Mouse (Mus musculus) midbrain, embryonic 12.5 days (tissue): ENCODE results near the gene Dnhd1. TPM values are rescaled to one million over a fixed set of nuclear protein-coding genes. Genes with fewer than 3 reads are reported as not detected.

Experiments used
- ATAC-seq: fragments of 200-750 bp; cut with Nextera tagmentation; 2 replicates; pipeline ENCODE4 v1.8.0; 2017; ENCODE audit warnings: low read depth, moderate TSS enrichment, moderate library complexity; ENCODE audit not compliant: low FRiP score
- H3K27ac ChIP-seq: fragments of 300-500 bp; sonication (generic); replicated peaks from 2 replicates; pipeline ENCODE4 v1.5.1; 2016; ENCODE audit warnings: mild to moderate bottlenecking
- H3K27me3 ChIP-seq: fragments of 300-500 bp; sonication (generic); 2 replicates; pipeline ENCODE4 v1.6.1; 2016; ENCODE audit warnings: mild to moderate bottlenecking
- H3K36me3 ChIP-seq: fragments of 300-500 bp; sonication (generic); 2 replicates; pipeline ENCODE4 v1.6.1; 2016
- H3K4me1 ChIP-seq: fragments of 300-500 bp; sonication (generic); 2 replicates; pipeline ENCODE4 v1.6.1; 2016
- H3K4me2 ChIP-seq: fragments of 300-500 bp; sonication (generic); replicated peaks from 2 replicates; pipeline ENCODE4 v1.6.1; 2016; ENCODE audit warnings: mild to moderate bottlenecking, moderate library complexity
- H3K4me3 ChIP-seq: fragments of 300-500 bp; sonication (generic); 2 replicates; pipeline ENCODE4 v1.5.1; 2016; ENCODE audit warnings: mild to moderate bottlenecking
- H3K9ac ChIP-seq: fragments of 300-500 bp; sonication (generic); replicated peaks from 2 replicates; pipeline ENCODE4 v1.6.1; 2016; ENCODE audit warnings: mild to moderate bottlenecking, moderate library complexity
- H3K9me3 ChIP-seq: fragments of 300-500 bp; sonication (generic); 2 replicates; pipeline ENCODE4 v1.6.1; 2016; ENCODE audit warnings: mild to moderate bottlenecking
- WGBS: fragments of 180-500 bp; shearing (Covaris S2); methylation state at CpG from one replicate; pipeline ENCODE4 v1.1.7; 2016; 5-methylcytosine and 5-hydroxymethylcytosine counted together
- polyA plus RNA-seq: library from polyadenylated mRNA; unstranded; fragments of >200 nt; fragmentation: Nextera tagmentation; extraction: Ambion mirVana; gene quantifications from 2 replicates; pipeline ENCODE4 v1.2.1, GENCODE M21; 2016

The Dnhd1 gene
- polyA plus RNA-seq, 1 experiment from 2014 or later, result 1.0 TPM

DNA sequence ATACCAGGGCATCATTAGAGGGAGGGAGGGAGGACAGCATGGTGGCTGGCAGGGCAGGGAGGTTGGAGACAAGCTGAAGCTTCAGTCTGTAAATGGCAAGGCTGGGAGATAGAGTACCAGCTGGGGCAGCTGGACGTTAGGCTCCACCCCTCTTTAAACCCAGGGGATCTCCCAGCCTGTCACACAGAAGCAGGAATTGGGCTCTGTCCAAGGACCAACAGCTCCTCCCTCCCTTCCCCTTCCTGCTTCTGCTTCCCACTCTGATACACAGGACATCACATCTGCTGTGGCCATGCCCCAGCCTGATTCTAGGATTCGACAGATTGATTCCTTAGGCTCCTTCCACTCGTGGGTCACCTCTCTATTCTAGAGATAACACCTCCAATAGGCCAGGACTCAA, 22.0 kb upstream of the Dnhd1 start:
- H3K9ac ChIP-seq, result 0 out of 2 replicates have a peak overlapping the region, but pooled peaks have one; percentile 24
- H3K27ac ChIP-seq, result peak overlapping the region; percentile 56

GRCm38 (mm10) chr7:105632551-105632972, 18.1 kb upstream of the Dnhd1 start:
- Histone ChIP-seq H3K9me3 (no peaks in the 10 kb centered on the region), H3K27ac (peak overlapping the region; percentile 78), H3K4me2 (peak overlapping the region; percentile 78), H3K36me3 (peaks cover 21% of the 10 kb centered on the region), H3K4me1 (peaks cover 43% of the 10 kb centered on the region), H3K4me3 (peak overlapping the region; percentile 86), H3K27me3 (peaks cover 18% of the 10 kb centered on the region; the same call in 1 of the 2 replicates), H3K9ac (peak overlapping the region; percentile 85)
- peak; percentile 4; the same call in 1 of the 2 replicates for ATAC-seq
- WGBS, result 15% methylated on average over 4 of the region's 4 CpGs

More for the DNA sequence above, 22.0 kb upstream of the Dnhd1 start:
- ATAC-seq, result peak; percentile 25
- no peaks in the 10 kb centered on the region for H3K9me3 ChIP-seq
- no peak overlapping the region for H3K4me3 ChIP-seq
- 20% methylated on average over 3 of the region's 3 CpGs for WGBS
- H3K4me2 ChIP-seq, result 0 out of 2 replicates have a peak overlapping the region, but pooled peaks have one; percentile 15
- H3K4me1 ChIP-seq, result peaks cover 30% of the 10 kb centered on the region
- 0 out of 2 replicates have a peak, but pooled peaks cover 4% of the 10 kb centered on the region for H3K27me3 ChIP-seq
- H3K36me3 ChIP-seq, result peaks cover 18% of the 10 kb centered on the region

- ATAC-seq, result peak; percentile 89
- Histone ChIP-seq H3K27me3 (peaks cover 18% of the 10 kb centered on the region; the same call in 1 of the 2 replicates), H3K4me2 (peak within 1 kb of the TSS; percentile 78), H3K27ac (peak within 1 kb of the TSS; percentile 78), H3K36me3 (peaks cover 28% of the 10 kb centered on the region), H3K9me3 (no peaks in the 10 kb centered on the region), H3K4me1 (peaks cover 43% of the 10 kb centered on the region), H3K4me3 (peak within 1 kb of the TSS; percentile 86), H3K9ac (peak within 1 kb of the TSS; percentile 85)
- WGBS, result under 1% methylated on average over 66 of the region's 71 CpGs
These were observed 17.4 kb upstream of the Dnhd1 start, which contains the start of gene Trim3 for GRCm38 (mm10) chr7:105633127-105633800. Gene Trim3, minus strand, starts transcription at chr7:105633571.

DNA sequence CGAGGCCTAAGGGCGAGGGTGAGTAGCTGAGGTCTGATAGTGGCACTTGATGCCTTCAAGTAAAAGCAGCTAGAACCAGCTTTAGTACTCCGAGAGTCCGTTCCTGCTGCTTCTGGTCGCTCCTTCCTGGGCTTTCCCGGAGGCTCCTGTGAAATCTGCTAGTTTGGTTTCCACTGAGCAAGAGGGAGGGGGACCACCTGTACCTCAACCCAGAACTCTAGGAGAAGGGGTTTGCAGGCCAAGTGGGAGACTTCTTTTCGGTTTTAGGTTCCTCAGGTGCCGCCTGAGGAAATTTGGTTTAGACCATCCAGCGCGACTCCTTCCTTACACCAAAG, 16.9 kb upstream of the Dnhd1 start:
- H3K9ac ChIP-seq, result peak overlapping the region; percentile 85
- peak overlapping the region; percentile 78 for H3K27ac ChIP-seq
- WGBS, result 6% methylated on average over 10 of the region's 10 CpGs

GRCm38 (mm10) chr7:105634272-105634920, 16.2 kb upstream of the Dnhd1 start:
- Histone ChIP-seq H3K27ac (peak overlapping the region; percentile 8; the same call in 1 of the 2 replicates), H3K36me3 (peaks cover 29% of the 10 kb centered on the region), H3K4me1 (peaks cover 41% of the 10 kb centered on the region), H3K27me3 (peaks cover 18% of the 10 kb centered on the region; the same call in 1 of the 2 replicates), H3K9ac (peak overlapping the region; percentile 85; the same call in 1 of the 2 replicates), H3K4me3 (peak overlapping the region; percentile 86), H3K9me3 (no peaks in the 10 kb centered on the region), H3K4me2 (peak overlapping the region; percentile 78)
- ATAC-seq, result no peak
- WGBS, result 45% methylated on average over 9 of the region's 9 CpGs

More for the DNA sequence above, 16.9 kb upstream of the Dnhd1 start:
- peak overlapping the region; percentile 78 for H3K4me2 ChIP-seq
- peaks cover 41% of the 10 kb centered on the region for H3K4me1 ChIP-seq
- H3K9me3 ChIP-seq, result no peaks in the 10 kb centered on the region
- ATAC-seq, result no peak
- peaks cover 29% of the 10 kb centered on the region for H3K36me3 ChIP-seq
- peaks cover 18% of the 10 kb centered on the region; the same call in 1 of the 2 replicates for H3K27me3 ChIP-seq
- H3K4me3 ChIP-seq, result peak overlapping the region; percentile 86

- H3K36me3 ChIP-seq, result peaks cover 29% of the 10 kb centered on the region
- no peak overlapping the region for H3K9ac ChIP-seq
- H3K27me3 ChIP-seq, result peaks cover 18% of the 10 kb centered on the region; the same call in 1 of the 2 replicates
- no peak for ATAC-seq
- H3K27ac ChIP-seq, result 0 out of 2 replicates have a peak overlapping the region, but pooled peaks have one; percentile 30
- no peaks in the 10 kb centered on the region for H3K9me3 ChIP-seq
- no peak overlapping the region for H3K4me2 ChIP-seq
- no peak overlapping the region for H3K4me3 ChIP-seq
- WGBS, result 83% methylated on average over 2 of the region's 2 CpGs
- peaks cover 37% of the 10 kb centered on the region for H3K4me1 ChIP-seq
These were observed 14.9 kb upstream of the Dnhd1 start for GRCm38 (mm10) chr7:105635726-105636125.

GRCm38 (mm10) chr7:105638776-105639175, 11.9 kb upstream of the Dnhd1 start:
- Histone ChIP-seq H3K4me1 (peaks cover 36% of the 10 kb centered on the region), H3K4me3 (no peak overlapping the region), H3K9me3 (no peaks in the 10 kb centered on the region), H3K36me3 (peaks cover 39% of the 10 kb centered on the region), H3K9ac (no peak overlapping the region), H3K4me2 (no peak overlapping the region), H3K27ac (no peak overlapping the region), H3K27me3 (peaks cover 14% of the 10 kb centered on the region; the same call in 1 of the 2 replicates)
- ATAC-seq, result no peak
- WGBS, result 96% methylated on average over 6 of the region's 6 CpGs

DNA sequence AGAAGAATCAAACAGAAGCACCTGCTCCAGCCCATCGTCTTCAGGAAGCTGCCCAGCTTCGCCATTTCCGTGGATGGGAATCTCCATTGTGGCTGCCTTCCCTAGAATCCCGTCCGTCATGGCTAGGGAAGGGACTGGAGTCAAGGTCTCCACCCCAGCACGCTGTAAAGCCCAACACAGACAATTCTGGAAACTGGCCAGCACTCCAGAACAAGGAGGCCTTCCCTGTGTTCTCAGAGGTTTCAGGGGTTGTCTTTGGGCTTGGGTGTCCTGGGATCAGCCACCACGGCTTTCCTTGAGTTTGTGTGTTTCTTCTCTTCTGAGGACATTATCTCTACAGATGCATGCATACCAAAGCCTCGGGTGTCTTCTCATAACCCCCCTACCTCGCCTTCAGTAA, 11.3 kb upstream of the Dnhd1 start:
- peaks cover 31% of the 10 kb centered on the region for H3K4me1 ChIP-seq
- ATAC-seq, result no peak
- H3K27ac ChIP-seq, result no peak overlapping the region
- no peaks in the 10 kb centered on the region for H3K9me3 ChIP-seq
- peaks cover 14% of the 10 kb centered on the region; the same call in 1 of the 2 replicates for H3K27me3 ChIP-seq
- peak overlapping the region; percentile 89 for H3K4me2 ChIP-seq
- WGBS, result 82% methylated on average over 9 of the region's 9 CpGs
- peak overlapping the region; percentile 64 for H3K4me3 ChIP-seq
- H3K9ac ChIP-seq, result peak overlapping the region; percentile 78; the same call in 1 of the 2 replicates
- H3K36me3 ChIP-seq, result peaks cover 40% of the 10 kb centered on the region

DNA sequence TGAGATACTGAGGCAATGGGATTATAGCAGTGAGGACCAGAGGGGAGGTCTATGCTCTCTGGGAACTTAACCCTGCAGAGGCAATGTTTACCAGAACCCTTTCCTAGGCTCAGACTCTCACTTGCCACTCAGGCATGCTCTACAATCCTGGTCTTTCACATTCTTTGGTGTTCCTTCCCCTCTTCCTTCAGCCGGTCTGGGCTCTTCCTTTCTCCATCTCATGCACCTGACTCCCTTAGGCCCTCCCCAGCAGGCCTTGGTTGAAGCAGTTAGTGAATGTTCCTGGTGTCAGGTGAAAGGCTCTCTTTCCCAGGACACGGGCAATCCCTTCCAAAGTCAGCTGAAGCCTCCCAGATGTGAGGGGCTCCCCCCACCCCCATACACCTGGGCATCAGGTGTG, 10.9 kb upstream of the Dnhd1 start, which contains the start of gene Timm10b:
TSS of gene Timm10b (plus strand) at position 301 of the 400 bp plus-strand sequence.
- WGBS, result 0% methylated on average over 2 of the region's 2 CpGs
- H3K4me2 ChIP-seq, result peak within 1 kb of the TSS; percentile 89
- H3K27me3 ChIP-seq, result peaks cover 14% of the 10 kb centered on the region; the same call in 1 of the 2 replicates
- peaks cover 27% of the 10 kb centered on the region for H3K4me1 ChIP-seq
- H3K27ac ChIP-seq, result peak within 1 kb of the TSS; percentile 58
- peak within 1 kb of the TSS; percentile 80 for H3K9ac ChIP-seq
- H3K9me3 ChIP-seq, result no peaks in the 10 kb centered on the region
- H3K36me3 ChIP-seq, result peaks cover 40% of the 10 kb centered on the region
- no peak for ATAC-seq
- peak within 1 kb of the TSS; percentile 64 for H3K4me3 ChIP-seq

- ATAC-seq, result peak; percentile 95
- Histone ChIP-seq H3K27me3 (peaks cover 9% of the 10 kb centered on the region; the same call in 1 of the 2 replicates), H3K4me3 (peak within 1 kb of the TSS; percentile 64), H3K27ac (peak within 1 kb of the TSS; percentile 58), H3K9ac (peak within 1 kb of the TSS; percentile 80), H3K9me3 (no peaks in the 10 kb centered on the region), H3K4me1 (peaks cover 25% of the 10 kb centered on the region), H3K4me2 (peak within 1 kb of the TSS; percentile 89), H3K36me3 (peaks cover 40% of the 10 kb centered on the region)
- under 1% methylated on average over 45 of the region's 45 CpGs for WGBS
These were observed 10.3 kb upstream of the Dnhd1 start, which contains the start of the genes Arfip2 and Gm45799 for GRCm38 (mm10) chr7:105640233-105640893. Gene Arfip2, minus strand, starts transcription at chr7:105640416. Gene Gm45799, plus strand, starts transcription at chr7:105640552.

GRCm38 (mm10) chr7:105640894-105641255, 9.8 kb upstream of the Dnhd1 start:
- Histone ChIP-seq H3K27ac (peak overlapping the region; percentile 58), H3K4me3 (peak overlapping the region; percentile 64), H3K27me3 (peaks cover 4% of the 10 kb centered on the region; the same call in 1 of the 2 replicates), H3K36me3 (peaks cover 36% of the 10 kb centered on the region), H3K4me2 (peak overlapping the region; percentile 89), H3K4me1 (peaks cover 25% of the 10 kb centered on the region), H3K9me3 (no peaks in the 10 kb centered on the region), H3K9ac (peak overlapping the region; percentile 80)
- ATAC-seq, result no peak; the same call in 1 of the 2 replicates
- under 1% methylated on average over 18 of the region's 18 CpGs for WGBS
